ENCODE assay signal across 14 mouse cellular contexts in the genomic region with DNA sequence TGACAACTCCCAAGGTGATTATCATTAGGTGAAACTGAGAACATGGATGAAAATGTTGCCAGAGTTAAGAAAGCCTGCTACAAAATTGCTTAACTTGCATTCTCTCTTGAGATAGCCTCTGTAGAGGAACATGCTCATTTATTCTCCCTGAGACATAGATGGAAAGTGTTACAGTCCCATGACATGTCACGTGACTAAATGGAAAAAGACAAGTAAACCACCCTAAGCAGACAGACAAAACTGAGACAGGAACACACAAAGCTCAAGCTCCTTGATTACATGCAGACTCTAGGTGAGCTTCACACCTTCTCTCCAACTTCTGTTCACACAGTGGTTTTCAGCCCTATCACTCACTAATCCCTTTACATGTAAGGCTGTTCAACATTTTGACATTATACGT. TPM values are rescaled to one million over a fixed set of nuclear protein-coding genes. Genes with fewer than 3 reads are reported as not detected.
"Had no signal": no experiment of that assay in that cellular context is flagged by ENCODE, and none has a peak within 500 bp of the region (broad histone marks: within the 10 kb centered on the region; RNA-seq: fewer than 3 reads in every experiment).

No protein-coding gene starts in this region.

- H3K4me3 ChIP-seq: kidney, embryonic 15.5 days; limb, embryonic 13.5 days; liver, embryonic 15.5 days; midbrain, embryonic 13.5 days had no signal

- DNase-seq: kidney, postnatal 14 days; left cerebral cortex, postnatal 4 days; lung, embryonic 14.5 days; lung, postnatal 14 days; right cerebral cortex, postnatal 14 days; thymus, postnatal 4 days had no signal

- H3K9me3 ChIP-seq: kidney, embryonic 15.5 days; limb, embryonic 13.5 days; liver, embryonic 15.5 days; midbrain, embryonic 13.5 days had no signal

- ATAC-seq: midbrain, embryonic 13.5 days had no signal

- H3K4me2 ChIP-seq: kidney, embryonic 15.5 days; limb, embryonic 13.5 days; liver, embryonic 11.5 days; liver, embryonic 15.5 days; lung, embryonic 14.5 days; midbrain, embryonic 13.5 days had no signal

- H3K27ac ChIP-seq: kidney, embryonic 15.5 days; limb, embryonic 13.5 days; liver, embryonic 15.5 days; midbrain, embryonic 13.5 days; stomach, postnatal 0 days had no signal

- H3K9ac ChIP-seq: kidney, embryonic 15.5 days; limb, embryonic 13.5 days; liver, embryonic 15.5 days; lung, embryonic 14.5 days; midbrain, embryonic 13.5 days had no signal

- H3K27me3 ChIP-seq: kidney, embryonic 15.5 days; limb, embryonic 13.5 days; midbrain, embryonic 13.5 days had no signal

RNA-seq across cellular contexts. Expression of gene Tbata, which starts 28.4 kb away (rescaled TPM):
- total RNA-seq: megakaryocyte progenitor cell, adult 5-6 weeks had no signal
- polyA plus RNA-seq: limb, embryonic 13.5 days; liver, embryonic 11.5 days; liver, embryonic 15.5 days; neural tube, embryonic 14.5 days had no signal
